Mouse (Mus musculus): ENCODE measurements at regions not wholly inside any gene's neighbourhood (a gene's known extent, or its start where the extent isn't known, plus 50 kb on each side); places are given as distances from the start of the nearest gene placed in this dataset.

- DNase-seq (ENCODE audit: low read depth, low spot score), result no peak
Measured at GRCm38 (mm10) chr1:94221006-94221405, 168.7 kb upstream of the Pdcd1 start.

DNA sequence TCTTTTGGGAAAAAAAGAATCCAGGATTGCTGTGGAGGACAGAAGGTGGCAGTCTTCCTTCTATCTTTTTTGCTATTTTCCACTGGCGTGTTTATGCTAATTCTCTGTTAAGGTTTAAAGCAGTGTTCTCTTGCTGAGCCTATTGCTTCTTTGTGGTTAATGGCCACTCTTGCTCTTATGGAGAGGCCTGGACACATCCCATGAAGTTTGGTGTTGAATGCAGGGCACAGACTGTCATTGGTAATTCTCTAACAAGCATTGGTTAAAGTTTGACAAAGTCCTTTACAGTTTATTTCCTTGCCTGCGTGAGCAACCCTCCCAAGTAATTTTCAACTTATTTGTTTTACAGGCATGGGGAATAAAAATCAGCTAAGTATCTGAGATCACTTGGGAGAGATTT is 165.1 kb upstream of the Pdcd1 start:
- DNase-seq (ENCODE audit: low read depth, low spot score), result no peak

- no peak for DNase-seq (ENCODE audit: low read depth, low spot score)
Measured at GRCm38 (mm10) chr1:94208929-94209328, 156.6 kb upstream of the Pdcd1 start.

DNA sequence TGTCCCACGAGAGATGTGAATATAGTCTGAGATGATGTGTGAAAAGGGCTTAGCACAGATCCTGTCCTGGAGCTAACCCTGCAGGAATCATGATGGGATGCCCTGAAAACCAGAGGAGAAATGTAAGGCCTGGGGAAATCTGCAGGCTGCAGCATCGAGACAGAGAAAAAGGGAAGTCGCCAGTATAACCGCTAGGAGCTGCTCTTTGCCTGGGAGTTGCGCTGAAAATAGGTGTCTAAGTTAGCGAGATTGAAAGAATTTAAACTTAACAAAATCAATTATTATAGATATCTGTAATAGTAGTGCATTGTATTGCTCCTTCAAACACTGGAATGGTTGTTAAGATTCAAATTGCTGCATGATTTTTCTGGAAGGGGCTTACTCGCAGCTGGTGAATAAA is 155.5 kb upstream of the Pdcd1 start:
- DNase-seq (ENCODE audit: low read depth, low spot score), result no peak

DNA sequence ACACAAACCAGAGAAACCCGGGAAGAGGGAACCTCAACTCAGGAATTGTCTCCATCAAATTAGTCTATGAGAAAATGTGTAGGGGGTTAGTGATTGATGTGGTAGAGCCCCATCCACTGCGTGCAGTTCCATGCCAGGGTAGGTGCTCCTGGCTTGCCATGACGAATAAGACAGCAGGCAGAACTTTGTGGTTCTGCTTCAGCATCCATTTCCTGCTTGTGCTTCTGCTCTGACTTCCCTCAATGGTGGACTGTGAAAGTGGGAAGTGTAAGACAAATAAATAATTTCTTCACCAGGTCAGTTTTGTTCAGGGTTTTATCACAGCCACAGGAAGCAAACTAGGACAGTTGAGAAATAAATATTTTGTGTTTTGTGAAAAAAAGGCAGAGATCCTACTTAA is 150.9 kb upstream of the Pdcd1 start:
- DNase-seq (ENCODE audit: low read depth, low spot score), result no peak

DNA sequence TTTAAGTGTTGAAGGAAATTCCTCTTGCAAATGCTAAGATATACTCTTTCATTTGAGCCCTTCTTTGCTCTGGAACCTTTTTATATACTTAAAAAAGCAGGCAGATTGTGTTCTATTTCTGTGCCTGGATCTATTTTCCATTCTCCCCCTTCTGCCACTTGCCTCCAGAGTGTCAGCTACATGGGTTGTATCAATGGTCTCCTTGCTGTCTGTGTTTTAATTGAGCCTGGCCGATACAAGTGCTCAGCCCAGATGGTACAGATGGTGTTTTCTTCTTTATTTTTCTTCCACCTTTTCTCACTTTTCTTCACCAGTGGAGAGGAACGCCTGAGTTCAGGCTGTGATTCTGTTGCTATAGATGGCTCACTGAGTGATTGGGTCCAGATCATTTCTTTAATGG is 131.5 kb upstream of the Pdcd1 start:
- DNase-seq (ENCODE audit: low read depth, low spot score), result no peak

DNA sequence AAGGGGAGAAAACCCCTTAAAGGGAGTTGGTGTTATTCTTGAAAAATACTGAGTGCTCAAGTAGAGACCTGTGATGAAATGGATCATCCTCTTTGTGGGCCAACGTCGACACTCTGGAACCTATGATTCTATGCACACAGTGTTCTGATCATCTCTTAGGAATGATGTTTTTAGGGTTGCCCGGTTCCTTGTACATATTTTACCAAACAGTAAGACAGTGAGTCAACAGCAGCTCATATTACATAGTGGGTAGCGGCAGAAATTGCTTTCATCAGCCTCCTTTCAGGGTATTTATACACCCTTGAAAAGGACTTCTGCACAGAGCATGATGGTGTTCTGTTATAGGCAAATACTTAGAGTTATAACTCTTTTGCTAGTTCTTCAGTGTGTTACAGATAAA is 97.6 kb upstream of the Pdcd1 start:
- no peak for DNase-seq (ENCODE audit: low read depth, low spot score)

- DNase-seq (ENCODE audit: low read depth, low spot score), result no peak
Measured at GRCm38 (mm10) chr1:94147015-94147414, 94.7 kb upstream of the Pdcd1 start.

GRCm38 (mm10) chr1:94140518-94140917 is 88.2 kb upstream of the Pdcd1 start:
- DNase-seq (ENCODE audit: low read depth, low spot score), result no peak

GRCm38 (mm10) chr1:94139445-94140062 is 87.2 kb upstream of the Pdcd1 start:
- peak; percentile 11 for DNase-seq (ENCODE audit: low read depth, low spot score)

- no peak for DNase-seq (ENCODE audit: low read depth, low spot score)
Measured at GRCm38 (mm10) chr1:94136731-94137130, 84.4 kb upstream of the Pdcd1 start.

Data from mesoderm, embryonic 11.5 days (tissue).